Mouse (Mus musculus) G1E (cell line): ENCODE measurements around the gene Armc6.

Experiments
- CTCF ChIP-seq: IDR thresholded peaks from 2 replicates; pipeline ENCODE4 v1.5.1; 2012; ENCODE audit warnings: low read depth, low read length, inconsistent platforms, mixed read lengths
- GATA1 ChIP-seq: IDR thresholded peaks from 2 replicates; pipeline ENCODE4 v1.6.1; 2012; ENCODE audit warnings: borderline replicate concordance, low read length, inconsistent platforms, mixed read lengths
- GATA2 ChIP-seq: IDR thresholded peaks from 2 replicates; pipeline ENCODE4 v1.6.1; 2012; ENCODE audit warnings: low read depth, low read length, inconsistent platforms, borderline replicate concordance
- TAL1 ChIP-seq: conservative IDR thresholded peaks from 2 replicates; pipeline ENCODE4 v1.6.1; 2012; ENCODE audit warnings: low read depth, low read length, inconsistent platforms, mixed read lengths

DNA sequence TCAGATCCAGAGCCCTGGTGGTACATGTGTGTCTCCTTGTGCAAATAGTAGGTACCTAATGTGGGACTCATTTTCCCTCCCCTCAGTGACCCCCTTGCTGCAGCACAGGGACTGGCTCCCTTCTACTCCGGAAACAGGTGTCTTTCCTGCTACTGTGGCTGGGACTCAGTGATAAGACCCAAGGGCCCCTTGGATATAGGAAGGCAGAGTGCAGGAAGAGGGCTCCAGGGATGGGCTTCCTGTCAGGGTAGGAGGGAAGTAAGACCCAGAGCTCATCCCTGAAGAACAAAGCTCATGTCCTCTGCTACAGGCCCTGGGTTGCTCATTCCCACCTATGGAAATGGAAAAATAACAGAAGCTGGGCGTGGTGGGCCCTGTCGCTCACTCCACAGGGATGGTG, 42.2 kb upstream of the Armc6 start:
- TF ChIP-seq CTCF (no peak), GATA1 (no peak), TAL1 (no peak; the same call in 1 of the 2 replicates), GATA2 (no peak)
